Mouse (Mus musculus) midbrain, embryonic 14.5 days (tissue): ENCODE measurements around the gene Kcnj13. TPM values are rescaled to one million over a fixed set of nuclear protein-coding genes. Genes with fewer than 3 reads are reported as not detected.
A peak's percentile ranks its signal among the peaks of the same experiment; 100 is the strongest.

Experiments
- ATAC-seq: fragments of 200-750 bp; cut with Nextera tagmentation; 2 replicates; pipeline ENCODE4 v1.8.0; 2017; ENCODE audit warnings: moderate number of reproducible peaks, moderate library complexity; ENCODE audit not compliant: low FRiP score, low TSS enrichment
- DNase-seq: peaks from one replicate; pipeline ENCODE4 v3.0.0-alpha.2; 2015
- H3K27ac ChIP-seq: fragments of 300-500 bp; sonication (generic); replicated peaks from 2 replicates; pipeline ENCODE4 v1.5.1; 2014; ENCODE audit warnings: mild to moderate bottlenecking, low read depth, low read length, moderate library complexity
- H3K27me3 ChIP-seq: fragments of 300-500 bp; sonication (generic); 2 replicates; pipeline ENCODE4 v1.6.1; 2014; ENCODE audit warnings: low read length, control low read depth, mixed read lengths; ENCODE audit not compliant: control insufficient read depth, insufficient read depth
- H3K36me3 ChIP-seq: fragments of 300-500 bp; sonication (generic); 2 replicates; pipeline ENCODE4 v1.6.1; 2014; ENCODE audit warnings: low read length, control low read depth; ENCODE audit not compliant: control insufficient read depth, insufficient read depth
- H3K4me1 ChIP-seq: fragments of 300-500 bp; sonication (generic); 2 replicates; pipeline ENCODE4 v1.6.1; 2014; ENCODE audit warnings: mild to moderate bottlenecking, antibody characterized with exemption, low read length, control low read depth; ENCODE audit not compliant: control insufficient read depth, insufficient read depth
- H3K4me2 ChIP-seq: fragments of 300-500 bp; sonication (generic); 2 replicates; pipeline ENCODE4 v1.6.1; 2014; ENCODE audit warnings: mild to moderate bottlenecking, low read length, moderate library complexity
- H3K4me3 ChIP-seq: fragments of 300-500 bp; sonication (generic); replicated peaks from 2 replicates; pipeline ENCODE4 v1.5.1; 2014; ENCODE audit warnings: low read depth, low read length
- H3K9ac ChIP-seq: fragments of 300-500 bp; sonication (generic); replicated peaks from 2 replicates; pipeline ENCODE4 v1.6.1; 2014; ENCODE audit warnings: mild to moderate bottlenecking, low read length, moderate library complexity
- H3K9me3 ChIP-seq: fragments of 300-500 bp; sonication (generic); 2 replicates; pipeline ENCODE4 v1.6.1; 2016; ENCODE audit warnings: low read length, control low read depth, mixed read lengths; ENCODE audit not compliant: control insufficient read depth
- WGBS: fragments of 180-500 bp; shearing (Covaris S2); extraction: QIAGEN DNeasy Blood & Tissue Kit; methylation state at CpG from one replicate; pipeline ENCODE4 v1.1.7; 2014; 5-methylcytosine and 5-hydroxymethylcytosine counted together
- polyA plus RNA-seq: library from polyadenylated mRNA; unstranded; fragments of >200 nt; fragmentation: Nextera tagmentation; extraction: Ambion mirVana; gene quantifications from 2 replicates; pipeline ENCODE4 v1.2.1, GENCODE M21; 2014

Gene Kcnj13
- polyA plus RNA-seq = 1.1 and 3.2 TPM in 2 replicates

GRCm38 (mm10) chr1:87394594-87394993, at the start of gene Kcnj13:
Gene Kcnj13, minus strand, starts transcription at chr1:87394729.
- WGBS = 50% methylated on average over 6 of the region's 6 CpGs

GRCm38 (mm10) chr1:87436583-87436982, 42.1 kb upstream of the Kcnj13 start:
- Histone ChIP-seq H3K36me3 (peaks cover 72% of the 10 kb centered on the region), H3K4me1 (no peaks in the 10 kb centered on the region), H3K27ac (no peak overlapping the region), H3K9ac (no peak overlapping the region), H3K27me3 (no peaks in the 10 kb centered on the region), H3K9me3 (no peaks in the 10 kb centered on the region), H3K4me3 (no peak overlapping the region), H3K4me2 (no peak overlapping the region)
- 89% methylated on average over 6 of the region's 6 CpGs for WGBS
- ATAC-seq (no peak), DNase-seq (no peak)

More at GRCm38 (mm10) chr1:87394594-87394993, at the start of gene Kcnj13:
- H3K36me3 ChIP-seq = peaks cover 20% of the 10 kb centered on the region
- no peaks in the 10 kb centered on the region for H3K27me3 ChIP-seq
- no peaks in the 10 kb centered on the region for H3K9me3 ChIP-seq
- no peak within 1 kb of the TSS for H3K4me3 ChIP-seq
- H3K27ac ChIP-seq = no peak within 1 kb of the TSS
- H3K9ac ChIP-seq = no peak within 1 kb of the TSS
- DNase-seq = no peak
- H3K4me1 ChIP-seq = no peaks in the 10 kb centered on the region
- H3K4me2 ChIP-seq = no peak within 1 kb of the TSS
- no peak for ATAC-seq

GRCm38 (mm10) chr1:87435125-87435524, 40.6 kb upstream of the Kcnj13 start:
- 94% methylated on average over 2 of the region's 2 CpGs for WGBS
- no peaks in the 10 kb centered on the region for H3K27me3 ChIP-seq
- no peak overlapping the region for H3K9ac ChIP-seq
- DNase-seq = no peak
- ATAC-seq = no peak
- H3K36me3 ChIP-seq = peaks cover 68% of the 10 kb centered on the region
- no peak overlapping the region for H3K27ac ChIP-seq
- H3K4me3 ChIP-seq = no peak overlapping the region
- no peaks in the 10 kb centered on the region for H3K4me1 ChIP-seq
- no peaks in the 10 kb centered on the region for H3K9me3 ChIP-seq
- no peak overlapping the region for H3K4me2 ChIP-seq

GRCm38 (mm10) chr1:87418733-87419132, 24.2 kb upstream of the Kcnj13 start:
- DNase-seq (peak; percentile 71), ATAC-seq (no peak)
- WGBS = 91% methylated on average over 4 of the region's 4 CpGs

GRCm38 (mm10) chr1:87409380-87409779, 14.9 kb upstream of the Kcnj13 start:
- Histone ChIP-seq H3K27me3 (no peaks in the 10 kb centered on the region), H3K9me3 (no peaks in the 10 kb centered on the region), H3K9ac (no peak overlapping the region), H3K4me2 (no peak overlapping the region), H3K4me1 (no peaks in the 10 kb centered on the region), H3K36me3 (peaks cover 89% of the 10 kb centered on the region), H3K27ac (no peak overlapping the region), H3K4me3 (no peak overlapping the region)
- WGBS = 89% methylated on average over 4 of the region's 4 CpGs
- ATAC-seq = no peak
- no peak for DNase-seq

More at GRCm38 (mm10) chr1:87418733-87419132, 24.2 kb upstream of the Kcnj13 start:
- Histone ChIP-seq H3K9ac (no peak overlapping the region), H3K36me3 (peaks cover 69% of the 10 kb centered on the region), H3K27ac (no peak overlapping the region), H3K9me3 (no peaks in the 10 kb centered on the region), H3K27me3 (no peaks in the 10 kb centered on the region), H3K4me3 (no peak overlapping the region), H3K4me2 (no peak overlapping the region), H3K4me1 (no peaks in the 10 kb centered on the region)

- Histone ChIP-seq H3K4me3 (no peak overlapping the region), H3K4me2 (no peak overlapping the region), H3K36me3 (peaks cover 68% of the 10 kb centered on the region), H3K27me3 (no peaks in the 10 kb centered on the region), H3K9me3 (no peaks in the 10 kb centered on the region), H3K4me1 (no peaks in the 10 kb centered on the region), H3K27ac (no peak overlapping the region), H3K9ac (no peak overlapping the region)
- no peak for ATAC-seq
- DNase-seq = no peak
Measured at GRCm38 (mm10) chr1:87406012-87406411, 11.5 kb upstream of the Kcnj13 start.

- DNase-seq (no peak), ATAC-seq (no peak)
- H3K4me1 ChIP-seq = no peaks in the 10 kb centered on the region
- no peak overlapping the region for H3K9ac ChIP-seq
- H3K9me3 ChIP-seq = no peaks in the 10 kb centered on the region
- 94% methylated on average over 1 of the region's 1 CpGs for WGBS
- H3K36me3 ChIP-seq = peaks cover 55% of the 10 kb centered on the region
- H3K4me3 ChIP-seq = no peak overlapping the region
- no peak overlapping the region for H3K4me2 ChIP-seq
- no peak overlapping the region for H3K27ac ChIP-seq
- H3K27me3 ChIP-seq = no peaks in the 10 kb centered on the region
Measured at GRCm38 (mm10) chr1:87404710-87405109, 10.2 kb upstream of the Kcnj13 start.

GRCm38 (mm10) chr1:87396923-87397586, 2.5 kb upstream of the Kcnj13 start:
- ATAC-seq (no peak), DNase-seq (peak; percentile 11)
- H3K4me2 ChIP-seq = no peak overlapping the region
- H3K9ac ChIP-seq = no peak overlapping the region
- H3K27me3 ChIP-seq = no peaks in the 10 kb centered on the region
- H3K4me3 ChIP-seq = no peak overlapping the region
- H3K36me3 ChIP-seq = 0 out of 2 replicates have a peak, but pooled peaks cover 5% of the 10 kb centered on the region
- 93% methylated on average over 7 of the region's 7 CpGs for WGBS
- H3K4me1 ChIP-seq = no peaks in the 10 kb centered on the region
- no peaks in the 10 kb centered on the region for H3K9me3 ChIP-seq
- no peak overlapping the region for H3K27ac ChIP-seq

- Histone ChIP-seq H3K4me1 (no peaks in the 10 kb centered on the region), H3K9ac (no peak overlapping the region), H3K4me2 (no peak overlapping the region), H3K27ac (no peak overlapping the region), H3K4me3 (no peak overlapping the region), H3K27me3 (no peaks in the 10 kb centered on the region), H3K9me3 (no peaks in the 10 kb centered on the region), H3K36me3 (peaks cover 26% of the 10 kb centered on the region)
- DNase-seq (no peak), ATAC-seq (no peak)
- 96% methylated on average over 3 of the region's 3 CpGs for WGBS
Measured at GRCm38 (mm10) chr1:87393444-87394195, 909 bp downstream of the Kcnj13 start.
